Mouse (Mus musculus): ENCODE data around the gene Sik1. TPM values are rescaled to one million over a fixed set of nuclear protein-coding genes. Genes with fewer than 3 reads are reported as not detected.
A peak's percentile ranks its signal among the peaks of the same experiment; 100 is the strongest.

Gene Sik1
- 8.8 and 9.2 TPM in 2 replicates for polyA plus RNA-seq (2015; fragmentation: Nextera tagmentation; extraction: Ambion mirVana)

- H3K9me3 ChIP-seq, result no peaks in the 10 kb centered on the region
- peak; percentile 95 for ATAC-seq
- peaks cover 34% of the 10 kb centered on the region for H3K4me1 ChIP-seq (replicated peaks)
- H3K4me2 ChIP-seq (replicated peaks), result peak within 1 kb of the TSS; percentile 82
- peak within 1 kb of the TSS; percentile 89 for H3K4me3 ChIP-seq (replicated peaks)
- H3K27me3 ChIP-seq (replicated peaks), result no peaks in the 10 kb centered on the region
- peak within 1 kb of the TSS; percentile 90 for H3K27ac ChIP-seq
- 1% methylated on average over 74 of the region's 92 CpGs for WGBS
- peaks cover 2% of the 10 kb centered on the region; the same call in 1 of the 2 replicates for H3K36me3 ChIP-seq
- peak within 1 kb of the TSS; percentile 88 for H3K9ac ChIP-seq
These were observed at the start of gene Sik1 for GRCm38 (mm10) chr17:31855597-31856518. Gene Sik1, minus strand, starts transcription at chr17:31855804.

GRCm38 (mm10) chr17:31905201-31905790 is 49.7 kb upstream of the Sik1 start:
- Histone ChIP-seq H3K9me3 (no peaks in the 10 kb centered on the region), H3K27me3 (replicated peaks) (no peaks in the 10 kb centered on the region), H3K4me1 (replicated peaks) (0 out of 2 replicates have a peak, but pooled peaks cover 2% of the 10 kb centered on the region), H3K4me3 (replicated peaks) (no peak overlapping the region), H3K4me2 (replicated peaks) (no peak overlapping the region), H3K27ac (0 out of 2 replicates have a peak overlapping the region, but pooled peaks have one; percentile 36), H3K36me3 (no peaks in the 10 kb centered on the region), H3K9ac (no peak overlapping the region)
- 79% methylated on average over 9 of the region's 9 CpGs for WGBS
- ATAC-seq, result no peak

GRCm38 (mm10) chr17:31904036-31904435 is 48.4 kb upstream of the Sik1 start:
- Histone ChIP-seq H3K27me3 (replicated peaks) (no peaks in the 10 kb centered on the region), H3K4me1 (replicated peaks) (0 out of 2 replicates have a peak, but pooled peaks cover 2% of the 10 kb centered on the region), H3K4me3 (replicated peaks) (no peak overlapping the region), H3K9ac (no peak overlapping the region), H3K36me3 (no peaks in the 10 kb centered on the region), H3K27ac (no peak overlapping the region), H3K9me3 (no peaks in the 10 kb centered on the region), H3K4me2 (replicated peaks) (no peak overlapping the region)
- WGBS, result 86% methylated on average over 7 of the region's 7 CpGs
- ATAC-seq, result no peak

- Histone ChIP-seq H3K4me3 (replicated peaks) (no peak overlapping the region), H3K9ac (no peak overlapping the region), H3K27ac (no peak overlapping the region), H3K4me1 (replicated peaks) (0 out of 2 replicates have a peak, but pooled peaks cover 2% of the 10 kb centered on the region), H3K4me2 (replicated peaks) (no peak overlapping the region), H3K27me3 (replicated peaks) (no peaks in the 10 kb centered on the region), H3K9me3 (no peaks in the 10 kb centered on the region), H3K36me3 (no peaks in the 10 kb centered on the region)
- no peak for ATAC-seq
- 78% methylated on average over 3 of the region's 3 CpGs for WGBS
These were observed 47.1 kb upstream of the Sik1 start for GRCm38 (mm10) chr17:31902630-31903198.

- no peak overlapping the region for H3K9ac ChIP-seq
- no peaks in the 10 kb centered on the region for H3K27me3 ChIP-seq (replicated peaks)
- no peaks in the 10 kb centered on the region for H3K36me3 ChIP-seq
- WGBS, result 52% methylated on average over 11 of the region's 11 CpGs
- H3K4me1 ChIP-seq (replicated peaks), result peaks cover 9% of the 10 kb centered on the region; the same call in 1 of the 2 replicates
- H3K4me3 ChIP-seq (replicated peaks), result no peak overlapping the region
- ATAC-seq, result peak; percentile 60; the same call in 1 of the 2 replicates
- H3K9me3 ChIP-seq, result no peaks in the 10 kb centered on the region
- H3K27ac ChIP-seq, result no peak overlapping the region
- no peak overlapping the region for H3K4me2 ChIP-seq (replicated peaks)
These were observed 46.0 kb upstream of the Sik1 start for GRCm38 (mm10) chr17:31901461-31902204.

- no peaks in the 10 kb centered on the region for H3K36me3 ChIP-seq
- no peak overlapping the region for H3K9ac ChIP-seq
- H3K4me1 ChIP-seq (replicated peaks), result peaks cover 10% of the 10 kb centered on the region; the same call in 1 of the 2 replicates
- 68% methylated on average over 5 of the region's 5 CpGs for WGBS
- no peaks in the 10 kb centered on the region for H3K9me3 ChIP-seq
- H3K4me3 ChIP-seq (replicated peaks), result no peak overlapping the region
- no peak for ATAC-seq
- no peak overlapping the region for H3K27ac ChIP-seq
- no peak overlapping the region for H3K4me2 ChIP-seq (replicated peaks)
- H3K27me3 ChIP-seq (replicated peaks), result no peaks in the 10 kb centered on the region
These were observed 43.3 kb upstream of the Sik1 start for GRCm38 (mm10) chr17:31898941-31899340.

GRCm38 (mm10) chr17:31897186-31897793 is 41.7 kb upstream of the Sik1 start:
- no peak overlapping the region for H3K9ac ChIP-seq
- H3K27ac ChIP-seq, result no peak overlapping the region
- H3K27me3 ChIP-seq (replicated peaks), result no peaks in the 10 kb centered on the region
- no peak for ATAC-seq
- H3K9me3 ChIP-seq, result no peaks in the 10 kb centered on the region
- no peaks in the 10 kb centered on the region for H3K36me3 ChIP-seq
- no peak overlapping the region for H3K4me2 ChIP-seq (replicated peaks)
- no peak overlapping the region for H3K4me3 ChIP-seq (replicated peaks)
- 78% methylated on average over 4 of the region's 4 CpGs for WGBS
- peaks cover 16% of the 10 kb centered on the region; the same call in 1 of the 2 replicates for H3K4me1 ChIP-seq (replicated peaks)

- Histone ChIP-seq H3K4me2 (replicated peaks) (no peak overlapping the region), H3K9me3 (no peaks in the 10 kb centered on the region), H3K36me3 (no peaks in the 10 kb centered on the region), H3K27ac (no peak overlapping the region), H3K4me3 (replicated peaks) (no peak overlapping the region), H3K4me1 (replicated peaks) (peaks cover 18% of the 10 kb centered on the region), H3K9ac (no peak overlapping the region), H3K27me3 (replicated peaks) (no peaks in the 10 kb centered on the region)
- ATAC-seq, result no peak
- 42% methylated on average over 3 of the region's 3 CpGs for WGBS
These were observed 41.1 kb upstream of the Sik1 start for GRCm38 (mm10) chr17:31896751-31897150.

- ATAC-seq, result no peak
These were observed 40.7 kb upstream of the Sik1 start for GRCm38 (mm10) chr17:31896311-31896710.

GRCm38 (mm10) chr17:31893371-31894060 is 37.9 kb upstream of the Sik1 start:
- Histone ChIP-seq H3K4me2 (replicated peaks) (no peak overlapping the region), H3K9ac (no peak overlapping the region), H3K36me3 (no peaks in the 10 kb centered on the region), H3K4me1 (replicated peaks) (peaks cover 49% of the 10 kb centered on the region), H3K27me3 (replicated peaks) (no peaks in the 10 kb centered on the region), H3K9me3 (no peaks in the 10 kb centered on the region), H3K27ac (no peak overlapping the region), H3K4me3 (replicated peaks) (no peak overlapping the region)
- 66% methylated on average over 5 of the region's 5 CpGs for WGBS
- ATAC-seq, result no peak

More at GRCm38 (mm10) chr17:31896311-31896710, 40.7 kb upstream of the Sik1 start:
- H3K9me3 ChIP-seq, result no peaks in the 10 kb centered on the region
- H3K27ac ChIP-seq, result no peak overlapping the region
- no peaks in the 10 kb centered on the region for H3K27me3 ChIP-seq (replicated peaks)
- H3K9ac ChIP-seq, result no peak overlapping the region
- WGBS, result 88% methylated on average over 7 of the region's 7 CpGs
- H3K4me2 ChIP-seq (replicated peaks), result no peak overlapping the region
- H3K4me1 ChIP-seq (replicated peaks), result peaks cover 22% of the 10 kb centered on the region
- no peaks in the 10 kb centered on the region for H3K36me3 ChIP-seq
- no peak overlapping the region for H3K4me3 ChIP-seq (replicated peaks)

GRCm38 (mm10) chr17:31892750-31893149 is 37.1 kb upstream of the Sik1 start:
- Histone ChIP-seq H3K4me2 (replicated peaks) (no peak overlapping the region; the same call in 1 of the 2 replicates), H3K36me3 (no peaks in the 10 kb centered on the region), H3K27me3 (replicated peaks) (no peaks in the 10 kb centered on the region), H3K9me3 (no peaks in the 10 kb centered on the region), H3K9ac (no peak overlapping the region), H3K27ac (peak overlapping the region; percentile 77), H3K4me3 (replicated peaks) (no peak overlapping the region), H3K4me1 (replicated peaks) (peaks cover 50% of the 10 kb centered on the region)
- ATAC-seq, result peak; percentile 83
- WGBS, result 24% methylated on average over 10 of the region's 10 CpGs

Data from intestine, embryonic 15.5 days (tissue).